Mouse (Mus musculus) lung, postnatal 4 days (tissue): Measurements from ENCODE around the gene Hace1.
"Not testable (repeated sequence)": the region's sequence is repeated elsewhere in the genome, so short reads cannot be mapped to it uniquely, and the experiment has no call there.

Experiments
- DNase-seq, 2 experiments: peaks; one replicate each; pipeline ENCODE4 v3.0.0; 2021

Gene Hace1

GRCm38 (mm10) chr10:45577731-45578297 is at the start of gene Hace1:
TSS of gene Hace1 (plus strand) at chr10:45577829.
- peak; percentile 88 for DNase-seq

- not testable (repeated sequence) for DNase-seq
Observed at GRCm38 (mm10) chr10:45537334-45537733, 40.3 kb upstream of the Hace1 start.

DNA sequence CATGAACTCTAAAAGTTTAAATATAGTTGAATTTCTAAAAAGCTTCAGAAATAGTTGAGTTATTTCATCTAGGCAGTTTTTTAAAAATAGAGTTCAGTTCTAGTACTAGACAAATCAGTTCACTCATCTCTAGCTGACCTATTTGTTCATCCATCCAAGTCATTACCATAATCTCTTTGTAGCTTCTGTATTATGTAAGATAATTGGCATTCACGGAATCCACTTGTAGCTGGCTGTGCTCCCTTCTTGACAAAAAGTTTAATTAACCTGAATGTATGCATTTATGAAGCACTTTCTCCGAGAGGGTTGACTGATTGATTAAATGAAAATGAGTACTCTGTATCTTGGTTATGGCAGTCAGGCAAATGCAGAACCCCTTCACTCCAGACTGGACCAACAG is 34.9 kb upstream of the Hace1 start:
- DNase-seq = no peak

DNA sequence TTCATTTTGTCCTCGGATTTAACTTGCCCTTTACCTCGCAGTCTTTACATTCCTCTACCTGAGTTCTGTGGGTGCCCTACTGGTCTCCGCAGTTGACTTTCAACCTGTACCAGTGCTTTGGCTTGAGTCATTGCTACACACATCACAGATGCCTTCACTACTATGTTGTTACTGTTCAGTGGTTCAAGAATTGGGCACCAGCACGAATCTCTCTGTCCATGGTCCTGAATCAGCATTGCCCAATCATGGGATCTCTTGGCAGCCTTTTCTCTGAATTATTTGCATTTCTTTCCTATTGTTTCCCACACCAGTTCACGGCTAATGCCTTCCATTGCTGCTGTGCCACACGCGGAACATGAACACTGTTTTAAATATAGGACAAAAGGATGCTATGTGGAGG is 30.8 kb upstream of the Hace1 start:
- DNase-seq = peak; percentile 18 to 44

GRCm38 (mm10) chr10:45578298-45578821 is 731 bp downstream of the Hace1 start:
- no peak for DNase-seq

GRCm38 (mm10) chr10:45583310-45583709 is 5.7 kb downstream of the Hace1 start:
- no peak for DNase-seq

DNA sequence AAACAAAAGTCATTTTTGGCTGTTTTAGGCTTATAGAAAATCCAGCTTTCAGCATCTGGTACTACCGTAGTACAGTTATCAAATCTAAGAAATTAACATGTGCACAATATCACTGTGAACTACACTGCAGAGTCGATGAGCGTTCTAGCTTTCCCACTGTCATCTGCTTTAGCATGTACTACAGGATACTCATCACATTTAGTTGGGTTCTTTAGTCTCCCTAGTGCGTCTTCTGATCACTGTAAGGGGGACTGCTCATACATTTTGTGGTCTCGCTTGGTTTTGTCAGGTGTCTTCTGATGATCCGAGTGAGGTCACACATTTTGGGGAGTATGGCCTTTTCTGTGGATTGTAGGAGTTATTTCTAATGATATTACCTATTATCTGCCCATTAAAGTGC is 6.2 kb downstream of the Hace1 start:
- DNase-seq = no peak

DNA sequence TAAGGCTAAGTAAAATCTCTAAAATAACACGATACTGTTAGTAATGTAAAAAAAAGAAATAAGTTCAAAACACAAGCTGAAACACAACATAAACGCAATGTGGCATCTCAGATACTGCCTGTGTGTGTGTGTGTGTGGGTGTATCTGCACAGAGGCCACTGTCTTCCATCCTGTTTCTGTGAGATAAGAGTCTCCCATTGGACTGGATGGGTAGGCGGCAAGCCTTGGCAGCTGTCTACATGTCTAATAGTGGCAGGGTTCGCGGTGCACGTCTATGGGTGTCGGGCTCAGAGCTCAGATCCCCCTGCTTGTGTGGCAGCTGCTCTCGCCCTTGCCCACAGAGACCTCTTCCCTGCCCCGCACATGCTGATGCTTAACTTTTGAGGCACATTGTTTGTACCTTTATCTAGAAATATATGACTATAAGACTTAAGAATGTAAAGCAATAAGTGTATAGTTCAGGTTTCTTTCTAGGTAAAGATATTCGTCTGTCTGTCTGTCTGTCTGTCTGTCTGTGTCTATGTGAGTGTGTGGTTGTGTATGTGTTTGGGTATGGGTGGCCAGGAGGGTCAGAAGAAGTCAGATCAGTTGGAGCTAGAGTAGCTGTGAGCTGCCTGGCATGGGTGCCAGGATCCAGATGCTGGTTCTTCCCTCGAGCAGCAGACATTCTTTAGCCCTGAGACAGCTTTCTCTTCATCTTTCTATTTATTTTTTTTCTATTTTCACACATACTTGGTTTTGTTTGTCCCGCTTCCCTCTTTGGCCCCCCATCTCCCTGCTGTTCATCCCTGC is 6.9 kb downstream of the Hace1 start:
- DNase-seq = no peak

GRCm38 (mm10) chr10:45605853-45606252 is 28.2 kb downstream of the Hace1 start:
- DNase-seq = no peak

DNA sequence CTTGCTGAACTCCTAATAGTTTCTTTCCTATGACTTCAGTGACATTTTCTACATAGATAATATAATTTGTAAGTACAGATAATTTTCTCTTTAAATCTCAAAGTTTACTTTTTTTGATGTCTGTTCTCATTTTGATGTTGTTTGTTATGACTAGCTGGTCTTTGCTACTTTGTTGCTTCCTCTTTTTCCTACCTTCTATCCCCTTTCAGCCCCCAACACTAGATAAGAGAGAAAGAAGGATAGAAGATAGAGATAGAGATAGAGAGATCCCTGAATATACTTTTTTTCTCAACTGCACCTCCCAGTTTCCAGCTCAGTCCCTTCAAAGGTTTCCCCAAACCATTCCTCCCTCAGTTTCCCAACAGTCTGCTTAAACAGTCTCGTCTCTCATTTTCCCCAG is 33.1 kb downstream of the Hace1 start:
- DNase-seq = no peak

DNA sequence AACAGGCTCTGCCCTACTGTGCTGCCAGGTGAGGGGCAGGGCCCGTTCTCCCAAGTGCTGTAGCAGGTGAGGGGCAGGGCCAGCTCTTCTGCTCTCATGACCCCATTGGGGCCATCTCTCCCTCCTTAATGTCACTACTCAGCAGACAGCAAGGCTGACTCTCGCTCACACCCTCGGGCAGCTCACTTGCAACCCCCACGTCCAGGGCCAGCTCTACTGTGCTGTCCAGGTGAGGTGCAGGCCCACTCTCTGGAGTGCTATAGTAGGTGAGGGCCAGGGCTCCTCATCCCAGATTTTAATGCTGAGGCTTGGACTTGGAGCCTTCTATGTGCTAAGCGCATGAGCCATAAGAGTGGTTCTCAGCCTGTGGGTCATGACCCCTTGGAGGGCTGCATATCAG is 38.4 kb downstream of the Hace1 start:
- DNase-seq = no peak

DNA sequence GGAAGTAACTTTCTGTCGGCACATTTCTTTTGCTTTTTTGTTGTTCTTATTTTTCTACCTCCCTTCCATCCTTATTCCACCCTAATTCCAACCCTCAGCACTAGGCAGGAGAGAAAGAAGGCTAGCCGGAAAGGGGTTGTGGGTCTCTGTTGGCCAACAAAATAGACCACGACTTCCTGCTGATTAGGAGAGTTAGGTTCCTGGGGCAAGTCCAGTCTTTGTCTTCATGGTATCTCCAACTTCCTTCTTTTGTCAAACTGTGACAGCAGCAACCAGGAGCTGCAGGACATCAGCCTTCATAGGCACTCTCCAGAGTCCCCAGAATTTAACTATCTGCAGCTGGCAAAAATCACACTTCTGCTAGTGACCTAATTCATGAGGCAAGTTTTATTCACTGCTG is 41.4 kb downstream of the Hace1 start:
- no peak for DNase-seq

- no peak for DNase-seq
Observed at GRCm38 (mm10) chr10:45631995-45632394, 54.4 kb downstream of the Hace1 start.

- no peak for DNase-seq
Observed at GRCm38 (mm10) chr10:45632641-45633040, 55.0 kb downstream of the Hace1 start.

- no peak for DNase-seq
Observed at GRCm38 (mm10) chr10:45635201-45635600, 57.6 kb downstream of the Hace1 start.

- no peak for DNase-seq
Observed at GRCm38 (mm10) chr10:45639762-45640161, 62.1 kb downstream of the Hace1 start.

GRCm38 (mm10) chr10:45654026-45654425 is 76.4 kb downstream of the Hace1 start:
- DNase-seq = no peak

GRCm38 (mm10) chr10:45662015-45662414 is 84.4 kb downstream of the Hace1 start:
- DNase-seq = no peak

DNA sequence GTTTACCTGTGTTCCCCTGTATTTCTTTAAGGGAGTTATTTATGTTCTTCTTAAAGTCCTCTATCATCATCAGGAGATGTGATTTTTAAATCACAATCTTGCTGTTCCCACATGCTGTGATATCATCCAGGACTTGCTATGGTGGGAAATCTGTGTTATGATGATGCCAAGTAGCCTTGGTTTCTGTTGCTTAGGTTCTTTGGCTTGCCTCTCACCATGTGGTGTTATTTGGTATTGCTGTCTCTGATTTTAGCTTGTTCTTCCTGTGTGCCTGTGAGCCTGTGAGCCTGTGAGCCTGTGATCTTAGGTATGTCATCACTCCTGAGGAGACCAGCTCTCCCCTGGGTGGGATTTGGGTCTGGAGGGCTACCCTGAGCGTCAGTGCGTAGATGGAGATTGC is 90.6 kb downstream of the Hace1 start:
- DNase-seq = no peak

DNA sequence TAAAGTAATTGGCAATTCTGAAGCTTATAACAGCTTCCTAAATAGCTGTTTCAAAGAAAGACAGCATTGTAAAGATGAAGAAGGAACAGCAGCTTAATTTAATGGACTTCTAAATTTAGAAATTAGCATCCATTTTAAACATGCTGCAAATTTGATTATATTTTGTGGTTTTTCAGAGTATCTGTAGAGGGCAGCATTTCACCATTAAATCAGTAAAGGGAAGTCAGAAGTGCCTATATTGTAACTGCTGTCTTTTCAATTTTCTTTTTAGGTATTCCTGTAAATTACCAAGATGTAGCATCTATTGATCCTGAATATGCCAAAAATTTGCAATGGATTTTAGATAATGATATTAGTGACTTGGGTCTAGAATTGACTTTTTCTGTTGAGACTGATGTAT is 99.2 kb downstream of the Hace1 start:
- no peak for DNase-seq

DNA sequence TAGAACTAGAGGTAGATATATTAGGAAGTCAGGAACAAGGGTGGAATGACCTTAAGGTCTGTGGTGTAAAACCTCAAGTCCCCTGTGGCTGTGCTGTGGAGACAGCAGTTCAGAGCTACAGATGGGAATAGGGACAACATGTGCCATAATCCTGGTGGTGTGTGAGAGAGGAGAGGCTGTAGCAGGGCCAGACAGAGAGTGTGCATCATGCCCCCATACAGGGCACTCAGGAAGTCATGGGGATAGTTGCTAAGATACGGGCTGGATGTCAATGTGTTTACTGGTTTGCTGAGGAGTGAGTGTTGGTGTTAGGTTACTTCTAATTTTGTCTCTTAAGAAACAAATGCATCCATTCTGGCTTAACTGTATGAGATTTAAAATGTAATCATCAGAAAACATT is 108.6 kb downstream of the Hace1 start:
- no peak for DNase-seq

- no peak for DNase-seq
Observed at GRCm38 (mm10) chr10:45694931-45695330, 117.3 kb downstream of the Hace1 start.

- no peak for DNase-seq
Observed at GRCm38 (mm10) chr10:45695522-45695921, 117.9 kb downstream of the Hace1 start.

- no peak for DNase-seq
Observed at GRCm38 (mm10) chr10:45698930-45699329, 121.3 kb downstream of the Hace1 start.

- no peak for DNase-seq
Observed at GRCm38 (mm10) chr10:45706849-45707248, 129.2 kb downstream of the Hace1 start.
